Mouse (Mus musculus): ENCODE measurements at regions not wholly inside any gene's neighbourhood (a gene's known extent, or its start where the extent isn't known, plus 50 kb on each side); places are given as distances from the start of the nearest gene placed in this dataset.

GRCm38 (mm10) chr6:121560852-121561251, 74.3 kb upstream of the A2m start:
- DNase-seq (ENCODE audit: low spot score in 2 of 2), result peak; percentile 14 to 30

- no peak for DNase-seq (ENCODE audit: low spot score in 2 of 2)
Observed at GRCm38 (mm10) chr6:121560393-121560793, 74.8 kb upstream of the A2m start.

GRCm38 (mm10) chr6:121556481-121556880, 78.7 kb upstream of the A2m start:
- no peak for DNase-seq (ENCODE audit: low spot score in 2 of 2)

GRCm38 (mm10) chr6:121553501-121554132, 80.1 kb upstream of the Iqsec3 start:
- no peak for DNase-seq (ENCODE audit: low spot score in 2 of 2)

GRCm38 (mm10) chr6:121533521-121533920, 60.0 kb upstream of the Iqsec3 start:
- DNase-seq (ENCODE audit: low spot score in 2 of 2), result no peak

- peak; percentile 59 for DNase-seq (ENCODE audit: low spot score in 2 of 2)
Observed at GRCm38 (mm10) chr6:121532926-121533325, 59.4 kb upstream of the Iqsec3 start.

- DNase-seq (ENCODE audit: low spot score in 2 of 2), result no peak
Observed at GRCm38 (mm10) chr6:121531825-121532389, 58.4 kb upstream of the Iqsec3 start.

GRCm38 (mm10) chr6:121527281-121527680, 53.8 kb upstream of the Iqsec3 start:
- no peak for DNase-seq (ENCODE audit: low spot score in 2 of 2)

GRCm38 (mm10) chr6:121526121-121526520, 52.6 kb upstream of the Iqsec3 start:
- DNase-seq (ENCODE audit: low spot score in 2 of 2), result no peak

- no peak for DNase-seq (ENCODE audit: low spot score in 2 of 2)
Observed at GRCm38 (mm10) chr6:121524613-121524970, 51.1 kb upstream of the Iqsec3 start.

- no peak for DNase-seq (ENCODE audit: low spot score in 2 of 2)
Observed at GRCm38 (mm10) chr6:121523882-121524612, 50.6 kb upstream of the Iqsec3 start.

Measured in right cerebral cortex, postnatal 36 days (tissue).